Mouse (Mus musculus) hindbrain, embryonic 11.5 days (tissue): ENCODE data around the gene Polr2h. TPM values are rescaled to one million over a fixed set of nuclear protein-coding genes. Genes with fewer than 3 reads are reported as not detected.

Experiments
- ATAC-seq: fragments of 200-750 bp; cut with Nextera tagmentation; 2 replicates; pipeline ENCODE4 v1.8.0; 2017; ENCODE audit warnings: mild to moderate bottlenecking, moderate TSS enrichment, moderate library complexity; ENCODE audit not compliant: low FRiP score
- DNase-seq: peaks from one replicate; pipeline ENCODE4 v3.0.0-alpha.2; 2015; ENCODE audit warnings: low spot score
- H3K27ac ChIP-seq: fragments of 300-500 bp; sonication (generic); 2 replicates; pipeline ENCODE4 v1.5.1; 2014; ENCODE audit warnings: mild to moderate bottlenecking, low read depth, low read length
- H3K27me3 ChIP-seq: fragments of 300-500 bp; sonication (generic); 2 replicates; pipeline ENCODE4 v1.6.1; 2014; ENCODE audit warnings: mild to moderate bottlenecking, low read length, moderate library complexity, mixed read lengths; ENCODE audit not compliant: control insufficient read depth, insufficient read depth
- H3K36me3 ChIP-seq: fragments of 300-500 bp; sonication (generic); 2 replicates; pipeline ENCODE4 v1.6.1; 2014; ENCODE audit warnings: mild to moderate bottlenecking, low read length, moderate library complexity, mixed read lengths; ENCODE audit not compliant: control insufficient read depth, insufficient read depth
- H3K4me1 ChIP-seq: fragments of 300-500 bp; sonication (generic); replicated peaks from 2 replicates; pipeline ENCODE4 v1.6.1; 2014; ENCODE audit warnings: low read length, mixed read lengths; ENCODE audit not compliant: control insufficient read depth, insufficient read depth
- H3K4me2 ChIP-seq: fragments of 300-500 bp; sonication (generic); replicated peaks from 2 replicates; pipeline ENCODE4 v1.6.1; 2014; ENCODE audit warnings: mild to moderate bottlenecking, low read depth, low read length
- H3K4me3 ChIP-seq: fragments of 300-500 bp; sonication (generic); 2 replicates; pipeline ENCODE4 v1.5.1; 2014; ENCODE audit warnings: low read depth, low read length
- H3K9ac ChIP-seq: fragments of 300-500 bp; sonication (generic); 2 replicates; pipeline ENCODE4 v1.6.1; 2014; ENCODE audit warnings: low read depth, low read length
- H3K9me3 ChIP-seq: fragments of 300-500 bp; sonication (generic); 2 replicates; pipeline ENCODE4 v1.6.1; 2016; ENCODE audit warnings: low read length; ENCODE audit not compliant: control insufficient read depth
- whole genome bisulfite sequencing: fragments of 180-500 bp; shearing (Covaris S2); extraction: QIAGEN DNeasy Blood & Tissue Kit; methylation state at CpG from one replicate; pipeline ENCODE4 v1.1.7; 2014; 5-methylcytosine and 5-hydroxymethylcytosine counted together
- polyA plus RNA-seq: library from polyadenylated mRNA; unstranded; fragments of >200 nt; fragmentation: Nextera tagmentation; extraction: Ambion mirVana; gene quantifications from 2 replicates; pipeline ENCODE4 v1.2.1, GENCODE M21; 2014

The Polr2h gene
- polyA plus RNA-seq, 1 experiment from 2014 or later: 103 TPM

- Histone ChIP-seq H3K27me3 (no peaks in the 10 kb centered on the region), H3K27ac (no peak overlapping the region), H3K4me3 (no peak overlapping the region), H3K9ac (no peak overlapping the region), H3K4me2 (no peak overlapping the region), H3K36me3 (no peaks in the 10 kb centered on the region), H3K4me1 (peaks cover 14% of the 10 kb centered on the region), H3K9me3 (no peaks in the 10 kb centered on the region)
- ATAC-seq: no peak
- no peak for DNase-seq
- WGBS: 73% methylated on average over 3 of the region's 3 CpGs
Measured at GRCm38 (mm10) chr16:20705786-20706185, 11.7 kb upstream of the Polr2h start.

GRCm38 (mm10) chr16:20706407-20707055 is 10.9 kb upstream of the Polr2h start:
- ATAC-seq (no peak), DNase-seq (no peak)
- Histone ChIP-seq H3K9ac (no peak overlapping the region), H3K4me3 (no peak overlapping the region), H3K27me3 (no peaks in the 10 kb centered on the region), H3K4me2 (no peak overlapping the region), H3K9me3 (no peaks in the 10 kb centered on the region), H3K36me3 (no peaks in the 10 kb centered on the region), H3K27ac (no peak overlapping the region), H3K4me1 (peaks cover 10% of the 10 kb centered on the region)
- WGBS: 94% methylated on average over 2 of the region's 2 CpGs

- H3K27ac ChIP-seq: no peak overlapping the region
- H3K9me3 ChIP-seq: no peaks in the 10 kb centered on the region
- no peak overlapping the region for H3K4me3 ChIP-seq
- ATAC-seq (no peak), DNase-seq (no peak)
- H3K9ac ChIP-seq: no peak overlapping the region
- 94% methylated on average over 21 of the region's 21 CpGs for WGBS
- H3K36me3 ChIP-seq: no peaks in the 10 kb centered on the region; the same call in 1 of the 2 replicates
- no peaks in the 10 kb centered on the region for H3K4me1 ChIP-seq
- no peak overlapping the region for H3K4me2 ChIP-seq
- H3K27me3 ChIP-seq: no peaks in the 10 kb centered on the region
Measured at GRCm38 (mm10) chr16:20708220-20708938, 9.1 kb upstream of the Polr2h start.

- H3K36me3 ChIP-seq: no peaks in the 10 kb centered on the region; the same call in 1 of the 2 replicates
- H3K27ac ChIP-seq: no peak overlapping the region
- H3K27me3 ChIP-seq: no peaks in the 10 kb centered on the region
- WGBS: 79% methylated on average over 19 of the region's 19 CpGs
- no peaks in the 10 kb centered on the region for H3K4me1 ChIP-seq
- no peak overlapping the region for H3K9ac ChIP-seq
- H3K4me3 ChIP-seq: no peak overlapping the region
- ATAC-seq: peak; percentile 69
- DNase-seq: peak; percentile 87
- no peaks in the 10 kb centered on the region for H3K9me3 ChIP-seq
- H3K4me2 ChIP-seq: no peak overlapping the region
Measured at GRCm38 (mm10) chr16:20708939-20709734, 8.3 kb upstream of the Polr2h start.

GRCm38 (mm10) chr16:20710370-20710769 is 7.1 kb upstream of the Polr2h start:
- no peak overlapping the region for H3K9ac ChIP-seq
- no peak overlapping the region for H3K4me3 ChIP-seq
- 93% methylated on average over 11 of the region's 11 CpGs for WGBS
- no peak overlapping the region for H3K4me2 ChIP-seq
- H3K36me3 ChIP-seq: no peaks in the 10 kb centered on the region; the same call in 1 of the 2 replicates
- H3K9me3 ChIP-seq: no peaks in the 10 kb centered on the region
- no peak overlapping the region for H3K27ac ChIP-seq
- ATAC-seq: no peak
- H3K27me3 ChIP-seq: no peaks in the 10 kb centered on the region
- H3K4me1 ChIP-seq: 0 out of 2 replicates have a peak, but pooled peaks cover 3% of the 10 kb centered on the region
- DNase-seq: no peak

- Histone ChIP-seq H3K4me2 (no peak overlapping the region), H3K27ac (no peak overlapping the region), H3K27me3 (no peaks in the 10 kb centered on the region), H3K9me3 (no peaks in the 10 kb centered on the region), H3K4me1 (0 out of 2 replicates have a peak, but pooled peaks cover 6% of the 10 kb centered on the region), H3K9ac (no peak overlapping the region), H3K4me3 (no peak overlapping the region), H3K36me3 (no peaks in the 10 kb centered on the region; the same call in 1 of the 2 replicates)
- DNase-seq (no peak), ATAC-seq (no peak)
- 87% methylated on average over 4 of the region's 4 CpGs for WGBS
Measured at GRCm38 (mm10) chr16:20710810-20711209, 6.7 kb upstream of the Polr2h start.

GRCm38 (mm10) chr16:20712190-20712589 is 5.3 kb upstream of the Polr2h start:
- H3K4me3 ChIP-seq: no peak overlapping the region
- H3K9ac ChIP-seq: no peak overlapping the region
- H3K9me3 ChIP-seq: no peaks in the 10 kb centered on the region
- no peak overlapping the region for H3K27ac ChIP-seq
- H3K4me2 ChIP-seq: no peak overlapping the region
- ATAC-seq (no peak), DNase-seq (no peak)
- no peaks in the 10 kb centered on the region; the same call in 1 of the 2 replicates for H3K36me3 ChIP-seq
- 78% methylated on average over 9 of the region's 9 CpGs for WGBS
- H3K27me3 ChIP-seq: no peaks in the 10 kb centered on the region
- peaks cover 11% of the 10 kb centered on the region; the same call in 1 of the 2 replicates for H3K4me1 ChIP-seq

GRCm38 (mm10) chr16:20712889-20713288 is 4.6 kb upstream of the Polr2h start:
- Histone ChIP-seq H3K9me3 (no peaks in the 10 kb centered on the region), H3K4me1 (peaks cover 11% of the 10 kb centered on the region; the same call in 1 of the 2 replicates), H3K27ac (no peak overlapping the region), H3K9ac (no peak overlapping the region), H3K4me3 (no peak overlapping the region), H3K4me2 (no peak overlapping the region), H3K27me3 (no peaks in the 10 kb centered on the region), H3K36me3 (no peaks in the 10 kb centered on the region; the same call in 1 of the 2 replicates)
- WGBS: 89% methylated on average over 7 of the region's 7 CpGs
- DNase-seq (no peak), ATAC-seq (no peak)
